Mouse (Mus musculus) lung, postnatal 0 days (tissue): ENCODE results near the gene Cfap65.
A peak's percentile ranks its signal among the peaks of the same experiment; 100 is the strongest.

Source experiments
- CTCF ChIP-seq: IDR thresholded peaks from 2 replicates; pipeline ENCODE4 v1.5.1; 2016; ENCODE audit warnings: antibody characterized with exemption, mild to moderate bottlenecking
- EP300 ChIP-seq: IDR thresholded peaks from 2 replicates; pipeline ENCODE4 v1.6.1; 2016; ENCODE audit warnings: antibody characterized with exemption, mild to moderate bottlenecking, control low read depth

GRCm38 (mm10) chr1:74880785-74881360, 54.5 kb downstream of the Cfap65 start:
- TF ChIP-seq CTCF (peak; percentile 86), EP300 (no peak)
